Mouse (Mus musculus) MEL (cell line): ENCODE measurements around the gene Hoxd8.

Experiments used
- EP300 ChIP-seq, 2 experiments: IDR thresholded peaks; 2 replicates each; pipeline ENCODE4 v1.6.1; 2011; ENCODE audit warnings: improper control_type of control experiment in 2 of 2, low read length in 2 of 2, low read depth in 1 of 2, mild to moderate bottlenecking in 1 of 2
- MAFK ChIP-seq: IDR thresholded peaks from 2 replicates; pipeline ENCODE4 v1.6.1; 2011; ENCODE audit warnings: low read depth, mild to moderate bottlenecking, low read length, improper control_type of control experiment, borderline replicate concordance
- MAX ChIP-seq: IDR thresholded peaks from 2 replicates; pipeline ENCODE4 v1.6.1; 2011; ENCODE audit warnings: low read length, improper control_type of control experiment
- POLR2A ChIP-seq, 2 experiments: IDR thresholded peaks; 2 replicates each; pipeline ENCODE4 v1.6.1; 2011 to 2012; ENCODE audit warnings: low read length in 2 of 2, mild to moderate bottlenecking in 2 of 2, control low read depth in 1 of 2, improper control_type of control experiment in 1 of 2, low read depth in 1 of 2, moderate library complexity in 1 of 2; ENCODE audit not compliant: control insufficient read depth in 1 of 2, insufficient read depth in 1 of 2, poor library complexity in 1 of 2
- POLR2AphosphoS5 ChIP-seq: IDR thresholded peaks from 2 replicates; pipeline ENCODE4 v1.6.1; 2012; ENCODE audit warnings: low read depth, borderline replicate concordance, mild to moderate bottlenecking, inconsistent platforms, low read length, moderate library complexity, mixed read lengths
- RCOR1 ChIP-seq: IDR thresholded peaks from 2 replicates; pipeline ENCODE4 v1.6.1; 2012; ENCODE audit warnings: low read depth, mild to moderate bottlenecking, inconsistent platforms, low read length, improper control_type of control experiment

DNA sequence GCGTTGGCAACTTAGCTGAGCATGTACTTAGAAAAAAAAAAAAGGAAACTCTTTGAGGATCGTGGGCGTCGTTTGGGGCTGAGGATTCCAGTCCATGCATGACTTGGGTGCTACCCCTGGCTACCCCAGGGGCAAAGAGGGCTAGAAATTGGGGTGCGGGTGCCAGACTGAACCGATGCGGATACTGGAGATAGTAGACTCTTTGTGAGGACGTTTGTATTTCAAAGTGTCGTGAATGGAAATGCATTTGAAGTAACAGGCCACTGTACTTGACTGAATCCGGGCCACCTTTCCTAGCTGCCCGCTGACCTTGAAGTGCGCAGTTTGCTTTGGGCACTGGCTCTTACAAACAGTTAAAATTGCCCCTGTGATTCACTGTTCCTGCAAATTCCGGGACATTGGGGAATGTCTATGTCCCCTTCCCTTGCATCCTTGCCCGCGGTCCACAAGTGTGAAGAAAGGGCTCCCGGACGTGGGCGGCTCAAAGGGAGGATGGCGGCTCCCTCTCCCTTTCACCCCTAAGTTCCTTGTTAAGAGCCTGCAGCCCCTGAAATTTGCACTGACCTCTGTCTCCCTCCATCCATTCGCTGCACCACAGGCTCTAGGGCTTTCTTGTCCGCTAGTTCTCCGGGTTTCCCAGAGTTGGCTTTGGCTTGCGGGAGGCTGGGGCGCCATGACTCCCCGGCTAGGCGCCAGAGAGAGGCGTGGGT lies 17.3 kb upstream of the Hoxd8 start:
- no peak for TF ChIP-seq POLR2A (IDR thresholded peaks at IDR 0.05; ENCODE audit: control insufficient read depth in 1 of 2, insufficient read depth in 1 of 2, low read depth in 1 of 2, low read length in 2 of 2, poor library complexity in 1 of 2)
- TF ChIP-seq MAFK = no peak
- no peak for TF ChIP-seq RCOR1
- no peak for TF ChIP-seq EP300 (IDR thresholded peaks at IDR 0.05; ENCODE audit: low read depth in 1 of 2, low read length in 2 of 2)
- TF ChIP-seq MAX = no peak
- no peak for TF ChIP-seq POLR2AphosphoS5
